Mouse (Mus musculus) kidney, postnatal 0 days (tissue): ENCODE data around the gene Map2k3. TPM values are rescaled to one million over a fixed set of nuclear protein-coding genes. Genes with fewer than 3 reads are reported as not detected.

Experiments
- ATAC-seq: fragments of 200-750 bp; cut with Nextera tagmentation; replicated peaks from 2 replicates; pipeline ENCODE4 v1.8.0; 2017; ENCODE audit warnings: low read depth, moderate number of reproducible peaks, moderate TSS enrichment, moderate library complexity; ENCODE audit not compliant: low FRiP score
- DNase-seq: peaks from one replicate; pipeline ENCODE4 v3.0.0-alpha.2; 2016; ENCODE audit warnings: low spot score
- H3K27ac ChIP-seq: fragments of 300-500 bp; sonication (generic); 2 replicates; pipeline ENCODE4 v1.5.1; 2014; ENCODE audit warnings: mild to moderate bottlenecking
- H3K27me3 ChIP-seq: fragments of 300-500 bp; sonication (generic); 2 replicates; pipeline ENCODE4 v1.6.1; 2014; ENCODE audit warnings: low read length, mixed read lengths; ENCODE audit not compliant: insufficient read depth
- H3K36me3 ChIP-seq: fragments of 300-500 bp; sonication (generic); 2 replicates; pipeline ENCODE4 v1.6.1; 2014; ENCODE audit warnings: low read length, mixed read lengths; ENCODE audit not compliant: insufficient read depth
- H3K4me1 ChIP-seq: fragments of 300-500 bp; sonication (generic); replicated peaks from 2 replicates; pipeline ENCODE4 v1.6.1; 2014; ENCODE audit warnings: antibody characterized with exemption, low read length, mixed read lengths; ENCODE audit not compliant: insufficient read depth
- H3K4me2 ChIP-seq: fragments of 300-500 bp; sonication (generic); 2 replicates; pipeline ENCODE4 v1.6.1; 2014; ENCODE audit warnings: mild to moderate bottlenecking, low read length, moderate library complexity, mixed read lengths
- H3K4me3 ChIP-seq: fragments of 300-500 bp; sonication (generic); replicated peaks from 2 replicates; pipeline ENCODE4 v1.5.1; 2014; ENCODE audit warnings: low read depth, low read length
- H3K9ac ChIP-seq: fragments of 300-500 bp; sonication (generic); 2 replicates; pipeline ENCODE4 v1.6.1; 2014; ENCODE audit warnings: low read depth, low read length
- H3K9me3 ChIP-seq: fragments of 300-500 bp; sonication (generic); replicated peaks from 2 replicates; pipeline ENCODE4 v1.6.1; 2016; ENCODE audit warnings: low read length, inconsistent platforms, mixed read lengths
- CTCF ChIP-seq: IDR thresholded peaks from 2 replicates; pipeline ENCODE4 v1.5.1; 2016; ENCODE audit warnings: antibody characterized with exemption, low read depth, mild to moderate bottlenecking, moderate library complexity
- WGBS: fragments of 180-500 bp; shearing (Covaris S2); extraction: QIAGEN DNeasy Blood & Tissue Kit; methylation state at CpG from one replicate; pipeline ENCODE4 v1.1.7; 2014; 5-methylcytosine and 5-hydroxymethylcytosine counted together
- polyA plus RNA-seq: library from polyadenylated mRNA; unstranded; fragments of >200 nt; fragmentation: Nextera tagmentation; extraction: Ambion mirVana; gene quantifications from 2 replicates; pipeline ENCODE4 v1.2.1, GENCODE M21; 2015

Map2k3 gene
- polyA plus RNA-seq, 1 experiment from 2014 or later = 83.5 TPM

DNA sequence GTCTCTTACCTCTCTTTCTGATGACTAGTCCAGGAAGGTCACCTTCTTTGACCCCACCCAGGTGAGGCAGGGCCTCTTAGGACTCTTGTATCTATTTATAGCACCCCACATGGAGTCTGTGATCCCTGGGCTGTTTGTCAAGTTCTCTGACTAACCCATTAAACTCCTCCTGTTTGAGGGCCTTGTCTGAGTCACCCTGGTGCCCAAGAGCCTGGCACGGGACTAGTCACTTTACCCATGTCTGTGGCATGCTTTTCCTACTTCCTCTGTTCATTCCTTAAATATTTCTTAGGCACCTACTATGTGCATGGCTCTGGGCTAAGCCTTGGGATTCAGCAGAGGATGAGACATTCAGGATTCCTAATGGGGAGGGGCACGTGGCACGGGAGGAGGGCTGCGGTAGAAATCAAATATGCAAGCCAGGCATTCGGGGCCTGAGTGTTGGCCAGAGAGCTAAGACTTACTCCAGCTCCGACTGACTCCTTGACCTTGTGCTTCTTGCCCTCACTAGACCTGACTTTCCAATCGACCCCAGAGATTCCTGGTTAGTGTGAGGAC is 1.0 kb upstream of the Map2k3 start:
- Histone ChIP-seq H3K4me3 (peak overlapping the region; percentile 92), H3K9ac (peak overlapping the region; percentile 86), H3K27ac (peak overlapping the region; percentile 66), H3K36me3 (no peaks in the 10 kb centered on the region), H3K4me1 (peaks cover 44% of the 10 kb centered on the region), H3K27me3 (no peaks in the 10 kb centered on the region), H3K9me3 (no peaks in the 10 kb centered on the region), H3K4me2 (peak overlapping the region; percentile 89)
- ATAC-seq (no peak), DNase-seq (no peak)
- WGBS = 16% methylated on average over 7 of the region's 7 CpGs
- no peak for TF ChIP-seq CTCF

DNA sequence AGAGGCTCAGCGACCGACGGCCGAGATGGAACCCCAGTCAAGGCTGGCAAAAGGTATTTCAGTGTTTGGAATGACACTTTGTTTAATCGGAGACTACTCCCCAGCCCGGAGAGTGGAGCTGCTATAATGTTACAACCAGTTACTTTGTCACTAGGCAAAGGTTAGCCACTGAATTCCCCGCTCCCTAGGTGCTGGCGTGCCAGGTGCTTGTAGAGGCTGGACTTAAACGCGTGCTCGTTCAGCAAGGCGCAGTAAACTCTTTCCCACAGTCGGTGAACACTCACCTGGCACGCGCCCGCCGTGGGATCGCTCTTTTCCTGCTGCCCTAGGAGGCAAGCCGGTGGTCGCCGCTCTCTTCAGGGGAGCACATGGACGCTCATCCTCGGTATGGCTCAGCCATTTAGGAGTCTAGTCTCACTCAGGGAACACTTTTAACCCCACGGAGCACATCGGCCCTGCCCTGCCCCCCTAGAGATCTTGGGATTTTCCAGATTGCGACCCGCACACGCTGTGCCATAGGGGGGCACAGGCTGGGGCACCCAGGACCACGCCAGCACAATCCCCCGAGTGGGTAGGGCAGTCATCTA is 458 bp upstream of the Map2k3 start:
- peak; percentile 22; the same call in 1 of the 2 replicates for ATAC-seq
- no peak for DNase-seq
- H3K4me2 ChIP-seq = peak overlapping the region; percentile 89
- no peak for TF ChIP-seq CTCF
- WGBS = 1% methylated on average over 30 of the region's 30 CpGs
- H3K36me3 ChIP-seq = no peaks in the 10 kb centered on the region
- peak overlapping the region; percentile 86 for H3K9ac ChIP-seq
- H3K27ac ChIP-seq = peak overlapping the region; percentile 66
- peaks cover 49% of the 10 kb centered on the region for H3K4me1 ChIP-seq
- H3K4me3 ChIP-seq = peak overlapping the region; percentile 92
- H3K27me3 ChIP-seq = no peaks in the 10 kb centered on the region
- no peaks in the 10 kb centered on the region for H3K9me3 ChIP-seq

DNA sequence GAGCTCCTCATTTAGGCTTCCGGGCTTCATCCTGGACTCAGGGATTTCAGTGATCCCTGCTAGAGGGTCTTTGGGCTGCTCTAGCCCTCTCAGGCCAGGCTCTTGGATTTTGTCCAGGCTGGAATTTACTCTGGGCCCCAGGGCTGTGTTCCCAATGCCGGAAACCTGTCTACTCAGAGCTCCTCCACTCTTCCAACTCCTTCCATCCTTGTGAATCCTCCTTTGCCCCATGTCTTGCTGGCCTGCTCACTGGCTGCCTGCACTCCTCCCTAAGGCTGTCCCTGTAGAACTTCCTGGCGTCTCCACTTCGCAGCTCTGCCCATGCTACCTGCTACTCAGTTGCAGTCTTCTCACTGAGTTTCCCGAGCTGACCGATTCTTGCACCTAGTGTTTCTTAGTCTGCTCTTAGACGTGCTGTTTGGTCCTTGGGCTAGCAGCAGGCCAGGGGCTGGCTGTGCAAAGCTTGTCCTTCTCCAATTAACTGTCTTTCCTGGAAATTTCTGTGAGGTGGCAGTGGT is 729 bp downstream of the Map2k3 start:
- no peaks in the 10 kb centered on the region for H3K27me3 ChIP-seq
- H3K36me3 ChIP-seq = no peaks in the 10 kb centered on the region
- DNase-seq (no peak), ATAC-seq (no peak)
- H3K4me3 ChIP-seq = peak overlapping the region; percentile 92
- TF ChIP-seq CTCF = no peak
- 2% methylated on average over 7 of the region's 7 CpGs for WGBS
- peak overlapping the region; percentile 89 for H3K4me2 ChIP-seq
- H3K4me1 ChIP-seq = peaks cover 53% of the 10 kb centered on the region
- H3K9me3 ChIP-seq = no peaks in the 10 kb centered on the region
- H3K27ac ChIP-seq = peak overlapping the region; percentile 87
- peak overlapping the region; percentile 86 for H3K9ac ChIP-seq

DNA sequence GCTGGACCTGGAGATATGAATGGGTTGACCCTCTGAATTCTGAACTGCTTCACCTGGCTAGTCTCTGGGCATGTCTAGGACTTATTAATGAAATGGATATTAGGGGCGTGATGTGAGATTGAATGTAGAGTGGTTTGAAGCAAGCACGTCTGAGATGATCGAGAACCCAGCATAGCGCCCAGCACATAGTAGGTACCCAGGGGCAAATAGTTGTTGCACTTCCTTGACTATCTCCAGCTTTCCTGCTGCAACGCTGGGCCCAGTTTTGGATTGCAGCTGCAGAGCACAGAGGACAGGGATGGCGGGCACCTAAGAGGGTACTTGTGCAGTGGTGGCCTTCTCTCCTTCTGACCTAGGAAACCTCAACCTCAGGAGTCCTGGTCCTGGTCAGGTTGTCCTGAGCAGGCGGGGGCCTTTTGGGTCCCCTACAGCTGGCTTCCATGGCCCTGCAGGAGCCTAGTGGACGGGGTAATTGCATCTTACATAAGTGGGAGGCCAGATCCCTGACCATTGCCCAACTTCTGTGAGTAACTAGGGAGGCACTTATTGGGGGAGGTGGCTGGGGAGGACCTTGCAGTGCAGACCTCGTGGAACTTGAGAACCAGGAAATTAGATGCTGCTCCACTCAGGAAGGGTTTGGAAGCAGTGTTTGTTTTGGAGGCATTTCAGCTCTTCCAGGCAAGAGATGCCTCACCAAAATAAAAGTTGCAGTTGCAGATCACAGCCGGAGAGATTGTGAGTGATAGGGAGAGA is 1.5 kb downstream of the Map2k3 start:
- TF ChIP-seq CTCF = no peak
- H3K27ac ChIP-seq = 0 out of 2 replicates have a peak overlapping the region, but pooled peaks have one; percentile 3

DNA sequence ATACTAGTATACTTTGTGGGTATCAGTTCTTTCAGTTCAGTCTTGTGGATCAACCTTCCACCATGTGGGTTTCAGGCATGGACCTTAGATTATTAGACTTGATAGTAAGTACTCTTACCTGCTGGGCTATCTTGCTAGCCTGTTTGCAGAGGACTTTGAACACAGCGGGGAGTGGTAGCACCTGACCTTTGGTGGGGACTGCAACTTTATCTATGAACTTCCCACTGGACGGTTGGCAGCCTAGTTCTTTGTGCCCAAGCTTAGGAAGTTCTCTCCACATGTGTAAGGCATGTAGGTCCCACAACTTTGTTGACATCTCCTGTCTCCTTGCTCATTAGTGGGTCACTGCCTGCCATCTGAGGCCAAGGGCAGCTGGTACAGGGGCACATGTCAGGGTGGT is 3.0 kb downstream of the Map2k3 start:
- Histone ChIP-seq H3K4me3 (no peak overlapping the region), H3K4me1 (peaks cover 56% of the 10 kb centered on the region), H3K9ac (no peak overlapping the region), H3K9me3 (no peaks in the 10 kb centered on the region), H3K27me3 (no peaks in the 10 kb centered on the region), H3K27ac (peak overlapping the region; percentile 60), H3K36me3 (no peaks in the 10 kb centered on the region), H3K4me2 (peak overlapping the region; percentile 34)
- WGBS = 63% methylated on average over 2 of the region's 2 CpGs
- TF ChIP-seq CTCF = no peak
- no peak for DNase-seq
- no peak for ATAC-seq

More for the DNA sequence above, 1.5 kb downstream of the Map2k3 start:
- Histone ChIP-seq H3K9ac (peak overlapping the region; percentile 86; the same call in 1 of the 2 replicates), H3K9me3 (no peaks in the 10 kb centered on the region), H3K36me3 (no peaks in the 10 kb centered on the region), H3K4me3 (peak overlapping the region; percentile 92), H3K4me1 (peaks cover 55% of the 10 kb centered on the region), H3K27me3 (no peaks in the 10 kb centered on the region), H3K4me2 (peak overlapping the region; percentile 89)
- DNase-seq (peak; percentile 91), ATAC-seq (no peak)
- WGBS = 43% methylated on average over 10 of the region's 10 CpGs

DNA sequence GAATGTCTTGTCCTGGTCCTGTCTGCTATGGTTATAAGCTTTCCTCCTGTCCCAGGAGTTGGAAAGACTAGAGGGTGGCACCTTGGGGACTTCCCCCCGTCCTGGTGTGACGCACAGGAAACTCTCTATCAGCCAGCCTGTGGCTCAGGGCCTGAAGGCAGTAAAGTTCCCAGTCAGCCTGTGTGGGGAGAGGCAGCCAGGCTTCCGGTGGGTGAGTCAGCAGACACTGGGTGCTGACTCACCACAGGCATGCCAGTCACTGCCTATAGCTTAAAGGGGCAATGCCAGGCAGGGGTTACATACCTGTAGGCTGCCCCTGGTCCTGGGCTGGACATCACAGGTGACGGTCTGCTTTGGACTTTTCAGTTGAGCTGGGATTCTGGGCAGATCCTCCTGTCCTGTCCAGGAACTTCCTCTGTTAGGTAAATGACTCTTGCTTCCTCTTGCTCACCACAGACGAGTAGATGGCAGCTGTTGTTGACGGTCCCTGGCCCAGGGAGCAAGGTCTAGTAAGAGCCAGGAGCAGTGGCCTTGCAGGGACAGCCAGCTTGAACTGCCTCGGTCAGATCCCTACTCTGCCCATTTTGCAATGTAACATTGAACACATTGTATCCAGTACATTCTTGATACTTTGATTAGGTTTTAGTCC is 3.6 kb downstream of the Map2k3 start:
- Histone ChIP-seq H3K36me3 (no peaks in the 10 kb centered on the region), H3K4me3 (no peak overlapping the region), H3K4me2 (peak overlapping the region; percentile 34), H3K4me1 (peaks cover 62% of the 10 kb centered on the region), H3K27me3 (no peaks in the 10 kb centered on the region), H3K9ac (0 out of 2 replicates have a peak overlapping the region, but pooled peaks have one; percentile 18), H3K27ac (peak overlapping the region; percentile 60), H3K9me3 (no peaks in the 10 kb centered on the region)
- DNase-seq (peak; percentile 71), ATAC-seq (peak; percentile 46)
- TF ChIP-seq CTCF = no peak
- whole genome bisulfite sequencing = 37% methylated on average over 7 of the region's 7 CpGs
